Mouse (Mus musculus) neural tube, embryonic 14.5 days (tissue): ENCODE measurements around the gene Masp1. TPM values are rescaled to one million over a fixed set of nuclear protein-coding genes. Genes with fewer than 3 reads are reported as not detected.

Experiments
- ATAC-seq: fragments of 200-750 bp; cut with Nextera tagmentation; 2 replicates; pipeline ENCODE4 v1.8.0; 2017; ENCODE audit warnings: low read depth, mild to moderate bottlenecking, moderate TSS enrichment, moderate library complexity
- H3K27ac ChIP-seq: fragments of 300-500 bp; sonication (generic); 2 replicates; pipeline ENCODE4 v1.5.1; 2014; ENCODE audit warnings: low read depth, mild to moderate bottlenecking, control low read depth, low read length, moderate library complexity, mixed read lengths
- H3K27me3 ChIP-seq: fragments of 300-500 bp; sonication (generic); 2 replicates; pipeline ENCODE4 v1.6.1; 2014; ENCODE audit warnings: low read length; ENCODE audit not compliant: control insufficient read depth, insufficient read depth
- H3K36me3 ChIP-seq: fragments of 300-500 bp; sonication (generic); 2 replicates; pipeline ENCODE4 v1.6.1; 2014; ENCODE audit warnings: low read length, mixed read lengths; ENCODE audit not compliant: control insufficient read depth, insufficient read depth
- H3K4me1 ChIP-seq: fragments of 300-500 bp; sonication (generic); 2 replicates; pipeline ENCODE4 v1.6.1; 2014; ENCODE audit warnings: low read length; ENCODE audit not compliant: control insufficient read depth, insufficient read depth
- H3K4me2 ChIP-seq: fragments of 300-500 bp; sonication (generic); 2 replicates; pipeline ENCODE4 v1.6.1; 2014; ENCODE audit warnings: mild to moderate bottlenecking, low read depth, low read length, control low read depth
- H3K4me3 ChIP-seq: fragments of 300-500 bp; sonication (generic); 2 replicates; pipeline ENCODE4 v1.5.1; 2014; ENCODE audit warnings: low read depth, low read length, control low read depth, mixed read lengths
- H3K9ac ChIP-seq: fragments of 300-500 bp; sonication (generic); replicated peaks from 2 replicates; pipeline ENCODE4 v1.6.1; 2014; ENCODE audit warnings: low read depth, mild to moderate bottlenecking, control low read depth, low read length, mixed read lengths
- H3K9me3 ChIP-seq: fragments of 300-500 bp; sonication (generic); 2 replicates; pipeline ENCODE4 v1.6.1; 2016; ENCODE audit warnings: low read length; ENCODE audit not compliant: control insufficient read depth
- WGBS: fragments of 180-500 bp; shearing (Covaris S2); extraction: QIAGEN DNeasy Blood & Tissue Kit; methylation state at CpG from one replicate; pipeline ENCODE4 v1.1.7; 2014; 5-methylcytosine and 5-hydroxymethylcytosine counted together
- polyA plus RNA-seq: library from polyadenylated mRNA; unstranded; fragments of >200 nt; fragmentation: Nextera tagmentation; extraction: Ambion mirVana; gene quantifications from 2 replicates; pipeline ENCODE4 v1.2.1, GENCODE M21; 2014

The Masp1 gene
- polyA plus RNA-seq, 1 experiment from 2014 or later: 35.6 TPM

- Histone ChIP-seq H3K4me1 (no peaks in the 10 kb centered on the region), H3K36me3 (no peaks in the 10 kb centered on the region), H3K4me2 (no peak overlapping the region), H3K9me3 (no peaks in the 10 kb centered on the region), H3K27ac (no peak overlapping the region), H3K4me3 (no peak overlapping the region), H3K27me3 (no peaks in the 10 kb centered on the region), H3K9ac (no peak overlapping the region)
- no peak for ATAC-seq
- WGBS: 72% methylated on average over 4 of the region's 4 CpGs
These were observed 119.2 kb downstream of the Masp1 start for GRCm38 (mm10) chr16:23401463-23401862.

Other genes with a start within 250 kb of the Masp1 start
- 0.10 TPM in 1 of 2 replicates, not detected in the other for gene Rtp1, start 91.7 kb downstream of the Masp1 start, polyA plus RNA-seq
- 1.6 and 3.1 TPM in 2 replicates for gene Rtp4, start 524 bp downstream of the Masp1 start, polyA plus RNA-seq